Mouse (Mus musculus) liver, postnatal 0 days (tissue): Measurements from ENCODE around the gene Serpina3i.

ENCODE experiments used
- CTCF ChIP-seq: sonication (generic); IDR thresholded peaks from 2 replicates; pipeline ENCODE4 v1.5.1; 2016; ENCODE audit warnings: antibody characterized with exemption, low read depth
- EP300 ChIP-seq: IDR thresholded peaks from 2 replicates; pipeline ENCODE4 v1.6.1; 2016; ENCODE audit warnings: antibody characterized with exemption, low read depth, mild to moderate bottlenecking

DNA sequence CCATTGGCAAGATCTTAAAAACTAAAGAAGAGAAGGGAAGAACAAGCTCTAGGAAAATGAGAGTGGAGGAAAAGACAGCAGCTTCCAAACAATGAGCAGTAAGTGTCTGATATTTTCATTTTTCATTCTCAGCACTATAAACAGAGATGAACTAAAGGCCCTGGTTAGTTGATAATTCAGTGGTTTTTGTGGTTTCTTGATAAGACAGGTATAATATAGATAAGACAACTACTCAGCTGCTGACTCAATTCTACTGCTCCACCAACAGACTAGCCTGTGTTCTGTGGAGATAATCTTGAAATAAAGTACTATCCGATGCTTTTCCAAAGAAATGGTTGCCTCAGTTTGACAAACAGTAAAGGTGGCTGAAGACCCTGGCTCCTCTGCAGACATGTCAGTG, 47.7 kb upstream of the Serpina3i start:
- no peak for TF ChIP-seq CTCF
- TF ChIP-seq EP300, result no peak
